Mouse (Mus musculus): ENCODE data around the gene Srpk1. TPM values are rescaled to one million over a fixed set of nuclear protein-coding genes. Genes with fewer than 3 reads are reported as not detected.

Srpk1 gene
- polyA plus RNA-seq (2015; fragmentation: Nextera tagmentation; extraction: Ambion mirVana): 96.6 and 97.9 TPM in 2 replicates

GRCm38 (mm10) chr17:28622300-28622759 lies at the start of gene Srpk1:
Gene Srpk1, minus strand, starts transcription at chr17:28622709.
- under 1% methylated on average over 51 of the region's 53 CpGs for WGBS
- Histone ChIP-seq H3K36me3 (peaks cover 23% of the 10 kb centered on the region), H3K9me3 (no peaks in the 10 kb centered on the region), H3K27ac (peak within 1 kb of the TSS; percentile 90), H3K4me2 (peak within 1 kb of the TSS; percentile 78), H3K9ac (peak within 1 kb of the TSS; percentile 98), H3K4me3 (peak within 1 kb of the TSS; percentile 84), H3K27me3 (no peaks in the 10 kb centered on the region), H3K4me1 (peaks cover 18% of the 10 kb centered on the region)
- ATAC-seq (ENCODE audit: insufficient number of reproducible peaks, insufficient read depth, low FRiP score, low TSS enrichment, low read depth): peak; percentile 90

GRCm38 (mm10) chr17:28659564-28659963 lies 37.1 kb upstream of the Srpk1 start:
- Histone ChIP-seq H3K27ac (no peak overlapping the region), H3K4me2 (no peak overlapping the region), H3K9ac (no peak overlapping the region), H3K9me3 (no peaks in the 10 kb centered on the region), H3K27me3 (no peaks in the 10 kb centered on the region), H3K4me1 (peaks cover 5% of the 10 kb centered on the region), H3K36me3 (no peaks in the 10 kb centered on the region), H3K4me3 (no peak overlapping the region)
- 46% methylated on average over 6 of the region's 6 CpGs for WGBS
- ATAC-seq (ENCODE audit: insufficient number of reproducible peaks, insufficient read depth, low FRiP score, low TSS enrichment, low read depth): no peak

GRCm38 (mm10) chr17:28657936-28658335 lies 35.4 kb upstream of the Srpk1 start:
- no peak overlapping the region for H3K27ac ChIP-seq
- ATAC-seq (ENCODE audit: insufficient number of reproducible peaks, insufficient read depth, low FRiP score, low TSS enrichment, low read depth): no peak
- 28% methylated on average over 4 of the region's 4 CpGs for WGBS
- H3K4me2 ChIP-seq: no peak overlapping the region
- H3K27me3 ChIP-seq: no peaks in the 10 kb centered on the region
- no peaks in the 10 kb centered on the region for H3K36me3 ChIP-seq
- H3K9ac ChIP-seq: no peak overlapping the region
- H3K4me1 ChIP-seq: peaks cover 5% of the 10 kb centered on the region
- no peaks in the 10 kb centered on the region for H3K9me3 ChIP-seq
- H3K4me3 ChIP-seq: no peak overlapping the region

GRCm38 (mm10) chr17:28650268-28650667 lies 27.8 kb upstream of the Srpk1 start:
- H3K9me3 ChIP-seq: no peaks in the 10 kb centered on the region
- H3K4me1 ChIP-seq: no peaks in the 10 kb centered on the region
- no peak overlapping the region for H3K9ac ChIP-seq
- H3K36me3 ChIP-seq: no peaks in the 10 kb centered on the region
- WGBS: 76% methylated on average over 3 of the region's 3 CpGs
- no peak overlapping the region for H3K4me3 ChIP-seq
- H3K27ac ChIP-seq: no peak overlapping the region
- H3K4me2 ChIP-seq: no peak overlapping the region
- H3K27me3 ChIP-seq: no peaks in the 10 kb centered on the region
- ATAC-seq (ENCODE audit: insufficient number of reproducible peaks, insufficient read depth, low FRiP score, low TSS enrichment, low read depth): no peak

GRCm38 (mm10) chr17:28648607-28649370 lies 26.3 kb upstream of the Srpk1 start:
- no peak overlapping the region for H3K9ac ChIP-seq
- no peaks in the 10 kb centered on the region for H3K4me1 ChIP-seq
- no peak overlapping the region for H3K4me2 ChIP-seq
- H3K4me3 ChIP-seq: no peak overlapping the region
- H3K27ac ChIP-seq: no peak overlapping the region
- 48% methylated on average over 6 of the region's 6 CpGs for WGBS
- H3K9me3 ChIP-seq: no peaks in the 10 kb centered on the region
- no peak for ATAC-seq (ENCODE audit: insufficient number of reproducible peaks, insufficient read depth, low FRiP score, low TSS enrichment, low read depth)
- no peaks in the 10 kb centered on the region for H3K27me3 ChIP-seq
- no peaks in the 10 kb centered on the region for H3K36me3 ChIP-seq

GRCm38 (mm10) chr17:28646221-28646620 lies 23.7 kb upstream of the Srpk1 start:
- WGBS: 73% methylated on average over 3 of the region's 3 CpGs

GRCm38 (mm10) chr17:28644112-28644511 lies 21.6 kb upstream of the Srpk1 start:
- WGBS: 56% methylated on average over 4 of the region's 4 CpGs
- ATAC-seq (ENCODE audit: insufficient number of reproducible peaks, insufficient read depth, low FRiP score, low TSS enrichment, low read depth): no peak

More at GRCm38 (mm10) chr17:28646221-28646620, 23.7 kb upstream of the Srpk1 start:
- H3K27ac ChIP-seq: no peak overlapping the region
- no peaks in the 10 kb centered on the region for H3K27me3 ChIP-seq
- H3K4me1 ChIP-seq: no peaks in the 10 kb centered on the region
- H3K36me3 ChIP-seq: no peaks in the 10 kb centered on the region
- no peak overlapping the region for H3K4me3 ChIP-seq
- no peaks in the 10 kb centered on the region for H3K9me3 ChIP-seq
- ATAC-seq (ENCODE audit: insufficient number of reproducible peaks, insufficient read depth, low FRiP score, low TSS enrichment, low read depth): no peak
- H3K4me2 ChIP-seq: no peak overlapping the region
- H3K9ac ChIP-seq: no peak overlapping the region

GRCm38 (mm10) chr17:28643697-28644096 lies 21.2 kb upstream of the Srpk1 start:
- no peak overlapping the region for H3K27ac ChIP-seq
- no peak for ATAC-seq (ENCODE audit: insufficient number of reproducible peaks, insufficient read depth, low FRiP score, low TSS enrichment, low read depth)
- H3K27me3 ChIP-seq: no peaks in the 10 kb centered on the region
- no peaks in the 10 kb centered on the region for H3K9me3 ChIP-seq
- no peak overlapping the region for H3K9ac ChIP-seq
- no peaks in the 10 kb centered on the region for H3K36me3 ChIP-seq
- no peak overlapping the region for H3K4me2 ChIP-seq
- H3K4me1 ChIP-seq: no peaks in the 10 kb centered on the region
- WGBS: 42% methylated on average over 3 of the region's 3 CpGs
- H3K4me3 ChIP-seq: no peak overlapping the region

More at GRCm38 (mm10) chr17:28644112-28644511, 21.6 kb upstream of the Srpk1 start:
- Histone ChIP-seq H3K27me3 (no peaks in the 10 kb centered on the region), H3K9ac (no peak overlapping the region), H3K4me3 (no peak overlapping the region), H3K4me2 (no peak overlapping the region), H3K27ac (no peak overlapping the region), H3K9me3 (no peaks in the 10 kb centered on the region), H3K36me3 (no peaks in the 10 kb centered on the region), H3K4me1 (no peaks in the 10 kb centered on the region)

- H3K27ac ChIP-seq: no peak overlapping the region
- H3K4me3 ChIP-seq: no peak overlapping the region
- H3K27me3 ChIP-seq: no peaks in the 10 kb centered on the region
- no peak overlapping the region for H3K4me2 ChIP-seq
- no peak for ATAC-seq (ENCODE audit: insufficient number of reproducible peaks, insufficient read depth, low FRiP score, low TSS enrichment, low read depth)
- no peak overlapping the region for H3K9ac ChIP-seq
- no peaks in the 10 kb centered on the region for H3K4me1 ChIP-seq
- no peaks in the 10 kb centered on the region for H3K36me3 ChIP-seq
- 90% methylated on average over 3 of the region's 3 CpGs for WGBS
- H3K9me3 ChIP-seq: no peaks in the 10 kb centered on the region
These were observed 17.6 kb upstream of the Srpk1 start for GRCm38 (mm10) chr17:28640113-28640512.

GRCm38 (mm10) chr17:28637711-28638690 lies 15.5 kb upstream of the Srpk1 start:
- no peaks in the 10 kb centered on the region for H3K9me3 ChIP-seq
- H3K4me3 ChIP-seq: no peak overlapping the region
- no peaks in the 10 kb centered on the region for H3K4me1 ChIP-seq
- no peak overlapping the region for H3K27ac ChIP-seq
- WGBS: 83% methylated on average over 7 of the region's 7 CpGs
- H3K4me2 ChIP-seq: no peak overlapping the region
- H3K9ac ChIP-seq: no peak overlapping the region
- ATAC-seq (ENCODE audit: insufficient number of reproducible peaks, insufficient read depth, low FRiP score, low TSS enrichment, low read depth): no peak
- H3K36me3 ChIP-seq: no peaks in the 10 kb centered on the region
- no peaks in the 10 kb centered on the region for H3K27me3 ChIP-seq

- no peaks in the 10 kb centered on the region for H3K9me3 ChIP-seq
- H3K27ac ChIP-seq: no peak overlapping the region
- no peak overlapping the region for H3K9ac ChIP-seq
- H3K4me1 ChIP-seq: no peaks in the 10 kb centered on the region
- H3K4me3 ChIP-seq: no peak overlapping the region
- no peaks in the 10 kb centered on the region for H3K36me3 ChIP-seq
- no peak overlapping the region for H3K4me2 ChIP-seq
- no peaks in the 10 kb centered on the region for H3K27me3 ChIP-seq
- ATAC-seq (ENCODE audit: insufficient number of reproducible peaks, insufficient read depth, low FRiP score, low TSS enrichment, low read depth): no peak
- 73% methylated on average over 5 of the region's 5 CpGs for WGBS
These were observed 13.3 kb upstream of the Srpk1 start for GRCm38 (mm10) chr17:28635842-28636241.

Data from embryonic facial prominence, embryonic 13.5 days (tissue).